Mouse (Mus musculus): ENCODE data around the gene Camk1d.

The Camk1d gene

GRCm38 (mm10) chr2:5709911-5710310 lies 4.4 kb downstream of the Camk1d start:
- DNase-seq (ENCODE audit: low spot score in 2 of 2) = no peak

GRCm38 (mm10) chr2:5707871-5708733 lies 6.2 kb downstream of the Camk1d start:
- DNase-seq (ENCODE audit: low spot score in 2 of 2) = no peak

DNA sequence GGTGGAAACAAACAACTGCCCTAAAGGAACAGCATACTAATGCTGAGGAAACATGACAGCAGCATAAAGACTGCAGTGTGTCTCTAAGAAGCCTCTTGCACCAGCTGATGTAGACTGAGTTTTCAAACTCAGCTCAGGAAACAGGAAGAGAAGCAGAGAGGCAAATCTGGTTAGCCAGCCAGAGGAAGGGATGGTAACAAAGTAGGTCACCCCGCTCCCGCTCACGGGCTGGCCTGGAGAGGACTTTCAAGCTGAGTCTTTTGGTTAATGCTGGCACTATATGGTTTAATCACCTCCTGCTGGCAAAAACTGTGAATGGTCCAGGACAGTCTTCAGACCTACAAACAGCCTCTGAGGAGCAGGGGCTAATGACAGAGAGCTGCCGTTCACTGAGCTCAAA lies 7.7 kb downstream of the Camk1d start:
- peak; percentile 54 to 62 for DNase-seq (ENCODE audit: low spot score in 2 of 2)

DNA sequence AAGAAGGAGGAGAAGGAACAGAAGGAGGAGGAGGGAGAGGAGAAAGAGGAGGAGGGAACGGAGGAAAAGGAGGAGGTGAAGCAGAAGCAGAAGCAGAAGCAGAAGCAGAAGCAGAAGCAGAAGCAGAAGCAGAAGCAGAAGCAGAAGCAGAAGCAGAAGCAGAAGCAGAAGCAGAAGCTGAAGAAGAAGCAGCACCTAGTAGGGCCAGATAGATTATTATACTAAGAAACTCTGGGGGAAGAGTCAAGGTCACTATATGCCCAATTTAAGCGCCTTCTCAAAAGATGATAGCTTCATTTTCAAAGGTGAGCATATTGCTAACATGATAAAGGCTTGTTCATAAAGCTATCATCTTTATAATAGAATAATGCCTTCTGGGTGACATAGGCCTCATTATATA lies 11.9 kb downstream of the Camk1d start:
- DNase-seq (ENCODE audit: low spot score in 2 of 2) = no peak

GRCm38 (mm10) chr2:5700931-5701330 lies 13.4 kb downstream of the Camk1d start:
- DNase-seq (ENCODE audit: low spot score in 2 of 2) = no peak

DNA sequence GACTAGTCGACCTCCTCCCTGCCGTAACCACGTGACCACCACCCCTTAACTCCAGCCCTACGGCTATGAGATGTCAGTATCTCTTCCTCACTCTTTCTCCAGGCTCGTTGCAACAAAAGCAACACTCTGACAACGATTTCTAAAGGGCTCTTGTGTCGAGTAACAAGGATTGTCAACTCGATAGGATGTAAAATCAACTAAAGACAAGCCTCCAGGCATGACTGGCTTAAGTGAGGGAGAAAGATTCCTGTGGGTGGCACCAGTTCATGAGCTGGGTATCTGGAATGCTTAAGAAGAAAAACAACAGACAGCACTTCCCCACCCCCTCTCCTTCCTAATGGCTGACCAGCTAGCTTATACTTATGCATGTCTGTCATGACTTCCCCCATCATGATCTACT lies 15.9 kb downstream of the Camk1d start:
- DNase-seq (ENCODE audit: low spot score in 2 of 2) = no peak

DNA sequence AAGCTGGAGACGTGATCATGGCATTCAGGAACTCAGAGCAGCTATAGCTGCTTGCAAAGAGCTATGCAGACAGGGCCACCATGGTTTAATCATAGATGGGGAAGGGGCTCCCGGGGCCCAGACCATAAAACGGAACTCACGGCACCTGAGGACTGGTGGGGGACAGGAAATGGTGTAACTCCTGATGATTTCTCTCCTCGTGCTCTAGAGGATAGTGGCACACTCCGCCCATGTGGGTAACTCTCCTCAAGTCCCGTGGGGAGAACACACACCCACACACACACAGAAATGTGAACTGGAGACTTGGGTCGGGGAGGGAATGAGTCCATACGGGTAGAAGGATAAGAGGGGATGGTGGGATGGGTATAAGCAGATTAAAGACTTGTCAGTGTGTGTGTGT lies 20.2 kb downstream of the Camk1d start:
- no peak for DNase-seq (ENCODE audit: low spot score in 2 of 2)

- DNase-seq (ENCODE audit: low spot score in 2 of 2) = no peak
These were observed 22.6 kb downstream of the Camk1d start for GRCm38 (mm10) chr2:5691729-5692128.

DNA sequence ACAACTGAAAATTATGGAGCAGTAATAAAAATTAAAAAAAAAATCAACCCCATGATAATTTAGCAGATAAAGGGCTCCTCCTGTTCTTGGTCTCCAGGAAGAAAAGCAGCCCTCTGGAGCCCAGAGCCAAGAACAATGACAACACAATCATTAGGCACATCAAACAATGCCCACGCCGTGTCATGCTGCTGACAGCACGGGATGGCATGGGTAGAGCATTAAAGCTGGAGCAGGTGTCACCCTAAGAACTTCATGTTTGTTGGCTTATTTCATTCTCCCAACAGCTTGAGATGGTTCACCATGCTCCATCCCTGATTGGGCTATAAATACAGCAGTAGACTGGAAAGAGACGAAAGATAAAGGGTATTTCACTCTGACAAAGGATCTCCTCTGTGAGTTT lies 30.9 kb downstream of the Camk1d start:
- DNase-seq (ENCODE audit: low spot score in 2 of 2) = no peak

- DNase-seq (ENCODE audit: low spot score in 2 of 2) = no peak
These were observed 32.4 kb downstream of the Camk1d start for GRCm38 (mm10) chr2:5681909-5682308.

- DNase-seq (ENCODE audit: low spot score in 2 of 2) = no peak
These were observed 33.0 kb downstream of the Camk1d start for GRCm38 (mm10) chr2:5681302-5681701.

GRCm38 (mm10) chr2:5679055-5679454 lies 35.3 kb downstream of the Camk1d start:
- DNase-seq (ENCODE audit: low spot score in 2 of 2) = no peak

DNA sequence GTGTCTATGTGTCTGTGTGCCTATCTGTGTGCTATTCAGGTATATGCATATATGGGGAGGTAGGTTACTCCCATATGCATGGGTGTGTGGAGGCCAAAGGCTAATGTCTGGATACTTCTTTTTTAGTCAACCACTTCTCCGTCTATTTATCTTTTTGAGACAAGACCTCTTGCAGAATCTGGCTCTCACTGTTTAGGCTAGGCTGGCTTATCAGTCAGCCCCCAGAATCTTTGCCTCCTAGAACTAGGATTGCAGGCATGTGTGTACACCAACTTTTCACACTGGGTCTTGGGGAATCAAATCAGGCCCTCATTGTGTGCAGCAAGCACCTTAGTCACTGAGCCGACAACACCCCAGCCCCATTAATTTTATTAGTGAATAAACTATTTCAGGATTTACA lies 36.8 kb downstream of the Camk1d start:
- no peak for DNase-seq (ENCODE audit: low spot score in 2 of 2)

DNA sequence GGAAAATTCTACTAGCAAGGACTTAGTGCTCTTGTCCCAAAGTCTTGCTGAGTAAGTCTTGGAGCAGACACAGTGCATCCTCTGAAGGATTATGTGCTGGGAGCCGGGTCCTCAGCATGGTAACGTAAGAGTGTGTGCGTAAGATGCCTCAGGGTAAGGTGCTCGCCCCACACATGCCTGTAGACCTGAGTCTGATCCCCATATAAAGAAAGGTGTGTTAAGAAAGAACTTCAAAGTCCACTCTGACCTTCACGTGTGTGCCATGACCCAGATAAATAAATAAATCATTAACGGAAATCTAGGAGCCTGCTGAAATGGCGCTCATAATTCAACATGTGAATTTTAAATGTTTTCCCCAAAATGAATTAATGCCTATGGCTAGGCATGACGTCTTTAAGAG lies 37.5 kb downstream of the Camk1d start:
- no peak for DNase-seq (ENCODE audit: low spot score in 2 of 2)

DNA sequence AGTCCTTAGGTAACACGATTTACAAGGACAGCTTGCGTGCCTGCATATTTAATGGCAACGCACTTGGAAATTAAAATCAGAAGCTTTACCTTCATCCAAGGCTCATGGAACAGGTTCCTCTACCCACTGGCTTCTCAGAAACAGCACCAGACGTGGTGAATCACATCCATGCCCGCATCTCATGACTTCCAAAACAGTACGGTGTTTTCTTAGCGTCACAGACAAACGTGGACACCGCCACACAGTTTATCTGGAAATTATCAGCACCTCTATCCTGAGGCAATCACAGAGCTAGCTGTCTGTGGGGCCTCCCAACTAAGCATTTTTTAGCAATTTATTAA lies 38.2 kb downstream of the Camk1d start:
- DNase-seq (ENCODE audit: low spot score in 2 of 2) = no peak

DNA sequence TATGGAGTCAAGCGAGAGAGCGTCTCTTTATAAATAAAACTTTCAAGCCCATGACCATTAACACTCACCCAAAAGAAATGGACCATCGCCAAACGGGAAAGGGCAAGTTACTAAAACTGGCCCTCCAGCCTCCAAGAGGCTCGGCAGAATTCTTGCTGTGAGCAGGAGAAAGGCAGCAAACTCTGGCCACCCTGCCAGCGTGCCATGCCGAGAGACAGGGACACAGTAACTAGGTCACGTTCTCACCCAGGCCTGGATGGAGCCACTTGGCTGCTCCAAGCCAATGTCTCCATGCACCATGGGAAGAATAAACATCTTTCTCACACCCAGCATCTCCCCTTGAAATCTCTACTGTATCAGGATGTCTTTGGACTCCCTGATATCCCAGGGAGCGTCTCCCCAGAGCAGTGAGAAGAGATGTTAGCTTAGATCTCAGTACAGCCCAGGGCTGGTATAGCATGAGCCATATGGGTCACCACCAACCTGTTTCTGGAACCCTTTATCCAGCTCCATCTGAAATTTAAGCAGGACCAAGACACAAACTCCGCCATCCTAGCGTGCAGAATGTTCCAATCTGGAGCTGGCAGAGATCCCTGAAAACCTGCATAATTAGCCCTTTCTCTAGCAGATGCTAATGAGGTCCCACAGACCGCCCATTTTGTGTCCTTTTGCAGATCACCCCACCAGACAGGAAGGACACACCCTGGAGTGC lies 38.7 kb downstream of the Camk1d start:
- no peak for DNase-seq (ENCODE audit: low spot score in 2 of 2)

DNA sequence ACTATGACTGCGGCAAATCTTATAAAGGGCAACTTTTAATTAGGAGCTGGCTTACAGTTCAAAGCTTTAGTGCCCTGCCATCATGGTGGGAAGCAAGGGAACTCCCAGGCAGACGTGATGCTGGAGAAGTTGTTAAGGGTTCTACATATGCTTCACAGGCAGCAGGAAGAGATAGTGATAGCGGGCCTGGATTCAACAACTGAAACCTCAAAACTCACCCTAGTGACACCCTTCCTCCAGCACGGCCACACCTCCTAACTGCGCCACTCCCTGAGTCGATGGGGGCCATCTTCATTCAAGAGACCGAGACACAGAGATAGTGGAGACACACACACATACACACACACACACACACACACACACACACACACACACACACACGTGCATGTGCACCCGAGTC lies 39.8 kb downstream of the Camk1d start:
- DNase-seq (ENCODE audit: low spot score in 2 of 2) = no peak

GRCm38 (mm10) chr2:5673816-5674215 lies 40.5 kb downstream of the Camk1d start:
- DNase-seq (ENCODE audit: low spot score in 2 of 2) = no peak

- DNase-seq (ENCODE audit: low spot score in 2 of 2) = no peak
These were observed 41.3 kb downstream of the Camk1d start for GRCm38 (mm10) chr2:5672906-5673589.

DNA sequence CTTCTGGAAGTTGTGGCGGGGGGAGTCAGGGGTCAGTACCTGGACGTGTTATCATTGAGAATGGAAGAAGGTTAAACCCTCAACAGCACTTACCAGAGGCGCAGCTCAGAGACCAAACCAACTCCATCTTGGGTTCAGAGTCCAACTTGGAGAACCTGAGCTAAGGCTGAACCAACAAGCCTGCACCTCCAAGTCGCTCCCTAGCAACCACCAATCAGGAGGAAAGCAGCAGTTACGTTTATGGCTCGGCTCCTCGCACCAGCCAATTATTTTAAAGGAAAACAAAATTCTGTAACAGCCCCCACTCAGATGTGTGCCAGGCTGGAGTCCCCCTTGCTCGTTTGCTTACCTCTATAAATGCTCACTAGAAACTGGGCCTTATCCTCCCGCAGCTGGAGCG lies 44.2 kb downstream of the Camk1d start:
- no peak for DNase-seq (ENCODE audit: low spot score in 2 of 2)

DNA sequence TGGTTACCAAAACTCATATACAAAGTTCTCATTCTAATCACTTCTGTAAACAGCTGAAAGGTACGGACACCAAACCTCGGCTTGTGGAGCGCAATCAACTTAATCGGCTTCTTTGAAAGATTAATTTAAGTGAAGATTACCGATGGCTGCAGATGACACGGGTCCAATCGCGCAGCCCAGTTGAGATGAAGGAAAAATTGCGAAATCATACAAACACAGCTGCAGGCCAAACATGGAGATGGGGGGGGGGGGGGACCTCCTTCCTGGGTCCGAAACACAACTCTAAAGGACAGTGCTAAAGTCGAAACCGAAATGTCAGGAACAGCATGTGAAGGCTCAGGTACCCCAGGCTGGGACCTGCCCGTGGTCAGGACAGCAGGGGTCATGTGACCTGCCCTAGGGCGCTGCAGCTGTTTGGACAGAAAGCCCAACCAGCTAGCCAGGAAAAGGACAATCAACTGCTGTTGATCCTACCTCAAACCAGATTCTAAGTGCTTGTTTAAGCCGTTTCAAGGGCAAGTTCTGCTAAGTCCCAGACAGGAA lies 44.7 kb downstream of the Camk1d start:
- DNase-seq (ENCODE audit: low spot score in 2 of 2) = no peak

DNA sequence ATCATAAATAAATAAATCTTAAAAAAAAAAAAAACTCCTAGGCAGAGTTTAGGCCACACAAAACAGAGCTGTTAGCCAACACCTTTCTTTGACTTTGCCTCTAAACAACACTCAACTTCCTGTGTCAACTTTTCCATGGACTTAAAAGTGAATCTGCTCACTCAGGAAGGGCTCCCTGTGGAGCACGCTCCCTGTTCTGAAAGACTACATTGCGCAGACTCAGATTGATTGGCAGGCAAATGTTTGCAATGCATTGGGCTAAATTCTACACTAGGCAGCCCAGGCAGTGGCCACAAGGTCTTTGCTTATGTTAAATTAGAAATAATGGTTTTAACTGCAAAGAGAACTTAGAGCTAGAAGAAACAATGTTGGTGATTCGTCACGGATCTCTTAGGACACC lies 45.4 kb downstream of the Camk1d start:
- no peak for DNase-seq (ENCODE audit: low spot score in 2 of 2)

DNA sequence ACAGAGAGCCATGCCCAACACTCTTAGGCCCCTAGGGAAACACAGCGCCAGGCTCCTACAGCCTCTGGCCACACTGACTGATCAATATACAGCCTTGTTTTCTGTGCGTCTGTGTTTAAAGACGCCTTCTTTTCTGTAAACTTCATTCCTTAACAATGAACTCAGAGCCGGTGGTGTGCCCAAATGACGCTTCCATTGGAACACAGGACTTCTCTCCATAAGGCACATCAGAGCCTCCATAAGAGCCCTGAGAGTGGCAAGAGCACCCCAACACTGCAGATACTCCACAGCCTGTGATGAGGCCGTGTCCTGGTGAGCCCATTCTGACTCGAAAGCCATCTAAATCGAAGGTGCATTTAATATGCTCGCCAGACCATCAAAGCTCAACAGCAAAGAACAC lies 50.8 kb downstream of the Camk1d start:
- DNase-seq (ENCODE audit: low spot score in 2 of 2) = no peak

Data from thymus, postnatal 10 days (tissue).